Mouse (Mus musculus) heart, postnatal 0 days (tissue): ENCODE results near the gene Evx1.

Experiments
- CTCF ChIP-seq: IDR thresholded peaks from 2 replicates; pipeline ENCODE4 v1.5.1; 2016; ENCODE audit warnings: antibody characterized with exemption, control low read depth, low read depth
- EP300 ChIP-seq: IDR thresholded peaks from 2 replicates; pipeline ENCODE4 v1.6.1; 2016; ENCODE audit warnings: antibody characterized with exemption, low read depth

DNA sequence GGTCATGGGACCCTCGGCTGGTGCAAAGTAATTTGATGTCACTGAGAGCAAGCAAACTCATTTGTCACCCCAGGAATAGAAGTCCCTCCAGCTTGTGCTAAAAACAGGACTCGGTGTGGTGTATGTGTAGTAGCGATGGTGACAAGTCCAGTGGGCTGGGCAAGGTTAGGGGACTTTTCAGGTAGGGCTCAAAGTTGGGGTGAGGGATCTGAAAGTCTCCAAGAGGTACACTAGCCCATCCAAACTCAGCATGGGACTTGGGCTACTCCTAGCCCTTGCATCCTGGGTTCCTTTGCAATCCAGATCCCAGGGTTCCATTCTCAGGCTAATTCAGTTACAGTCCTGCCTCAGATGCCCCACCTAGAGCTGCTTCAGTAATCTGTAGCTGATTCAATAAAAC, 44.5 kb upstream of the Evx1 start:
- no peak for TF ChIP-seq CTCF
- TF ChIP-seq EP300 = no peak
